10 mouse cellular contexts compared by ENCODE assay signal in the genomic region with DNA sequence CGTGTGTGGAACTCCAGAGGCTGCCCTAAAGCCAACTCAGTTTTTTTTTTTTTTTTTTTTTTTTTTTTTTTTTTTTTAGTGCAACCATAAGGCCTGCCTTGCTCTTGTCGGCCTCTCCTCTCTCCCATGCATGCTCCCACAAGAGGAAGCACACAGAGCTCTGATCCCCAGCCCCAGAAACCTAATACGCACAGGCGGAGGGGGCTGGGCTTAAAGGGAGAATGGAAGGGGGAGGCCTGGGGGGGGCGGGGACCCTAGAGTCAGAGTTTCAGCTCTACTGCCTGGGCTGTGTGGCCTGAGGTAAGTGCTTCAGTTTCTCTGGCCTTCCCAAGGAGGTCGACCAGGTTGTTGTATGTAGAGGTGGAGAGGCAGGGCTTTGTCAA. TPM values are rescaled to one million over a fixed set of nuclear protein-coding genes. Genes with fewer than 3 reads are reported as not detected.
DNase-seq lines count a peak whose midpoint lies in the region; ATAC-seq and TF ChIP-seq lines count a peak whose summit lies in the region.
"Had no signal": no experiment of that assay in that cellular context is flagged by ENCODE, and none has a peak within 500 bp of the region (broad histone marks: within the 10 kb centered on the region; RNA-seq: fewer than 3 reads in every experiment).

No protein-coding gene starts in this region.

- peaks cover 31% of the 10 kb centered on the region for H3K36me3 ChIP-seq in forebrain, embryonic 14.5 days (ENCODE audit: control insufficient read depth, insufficient read depth, low read length)
- H3K36me3 ChIP-seq in forebrain, embryonic 11.5 days (ENCODE audit: control insufficient read depth, insufficient read depth, low read length), result no peaks in the 10 kb centered on the region; the same call in 1 of the 2 replicates
- H3K36me3 ChIP-seq in liver, embryonic 16.5 days (ENCODE audit: control insufficient read depth, insufficient read depth), result no peaks in the 10 kb centered on the region
- peaks cover 1% of the 10 kb centered on the region; the same call in 1 of the 2 replicates for H3K36me3 ChIP-seq in embryonic facial prominence, embryonic 12.5 days
- peaks cover 6% of the 10 kb centered on the region for H3K36me3 ChIP-seq in limb, embryonic 14.5 days (ENCODE audit: control insufficient read depth, insufficient read depth, low read length)

- WGBS in forebrain, embryonic 14.5 days, result 44% methylated on average over 6 of the region's 6 CpGs
- 35% methylated on average over 6 of the region's 6 CpGs for WGBS in forebrain, embryonic 11.5 days
- 49% methylated on average over 6 of the region's 6 CpGs for WGBS in liver, embryonic 16.5 days (ENCODE audit: insufficient replicate concordance)
- WGBS in embryonic facial prominence, embryonic 12.5 days, result 11% methylated on average over 6 of the region's 6 CpGs
- WGBS in limb, embryonic 14.5 days, result 29% methylated on average over 6 of the region's 6 CpGs

- no peak for ATAC-seq in forebrain, embryonic 14.5 days
- no peak for ATAC-seq in forebrain, embryonic 11.5 days (replicated peaks; ENCODE audit: low FRiP score)
- peak; percentile 4; the same call in 1 of the 2 replicates for ATAC-seq in liver, embryonic 16.5 days (ENCODE audit: low read depth)
- no peak for ATAC-seq in embryonic facial prominence, embryonic 12.5 days (ENCODE audit: insufficient number of reproducible peaks, insufficient read depth, low FRiP score, low TSS enrichment)
- peak; percentile 43; the same call in 1 of the 2 replicates for ATAC-seq in limb, embryonic 14.5 days (ENCODE audit: low FRiP score, low read depth)

- DNase-seq in forebrain, embryonic 14.5 days (ENCODE audit: low spot score), result no peak
- DNase-seq in forebrain, embryonic 11.5 days (ENCODE audit: low spot score), result no peak
- no peak for DNase-seq in liver
- DNase-seq in limb, embryonic 14.5 days (ENCODE audit: low spot score), result no peak
- no peak for DNase-seq in thymus, postnatal 25 days
- no peak for DNase-seq in ovary, postnatal 10 days (ENCODE audit: low spot score)
- DNase-seq: thymus, adult 2 months had no signal

- no peak overlapping the region for H3K4me3 ChIP-seq in forebrain, embryonic 14.5 days (ENCODE audit: low read depth, low read length)
- H3K4me3 ChIP-seq in forebrain, embryonic 11.5 days (ENCODE audit: low read depth, low read length), result no peak overlapping the region
- H3K4me3 ChIP-seq in liver, embryonic 16.5 days (ENCODE audit: low read depth, low read length), result no peak overlapping the region
- H3K4me3 ChIP-seq in embryonic facial prominence, embryonic 12.5 days, result no peak overlapping the region
- no peak overlapping the region for H3K4me3 ChIP-seq in limb, embryonic 14.5 days (replicated peaks; ENCODE audit: low read length)

- TF ChIP-seq POLR2A in limb, embryonic 14.5 days (IDR thresholded peaks at IDR 0.05; ENCODE audit: borderline replicate concordance, extremely low read depth, insufficient read depth, insufficient read length), result no peak

- 0 out of 2 replicates have a peak overlapping the region, but pooled peaks have one; percentile 29 for H3K9ac ChIP-seq in forebrain, embryonic 14.5 days (ENCODE audit: low read length)
- no peak overlapping the region; the same call in 1 of the 2 replicates for H3K9ac ChIP-seq in forebrain, embryonic 11.5 days (ENCODE audit: low read length)
- H3K9ac ChIP-seq in liver, embryonic 16.5 days (ENCODE audit: low read depth, low read length), result no peak overlapping the region
- H3K9ac ChIP-seq in embryonic facial prominence, embryonic 12.5 days, result no peak overlapping the region
- H3K9ac ChIP-seq in limb, embryonic 14.5 days (ENCODE audit: low read depth, low read length, severe bottlenecking), result no peak overlapping the region
- H3K9ac ChIP-seq: liver, embryonic 14.5 days had no signal

- H3K27me3 ChIP-seq in forebrain, embryonic 14.5 days (replicated peaks; ENCODE audit: control insufficient read depth, insufficient read depth, low read length), result no peaks in the 10 kb centered on the region
- H3K27me3 ChIP-seq in forebrain, embryonic 11.5 days (ENCODE audit: control insufficient read depth, insufficient read depth, low read length), result no peaks in the 10 kb centered on the region
- peaks cover 11% of the 10 kb centered on the region for H3K27me3 ChIP-seq in liver, embryonic 16.5 days (ENCODE audit: control insufficient read depth, insufficient read depth, low read depth, low read length)
- H3K27me3 ChIP-seq in embryonic facial prominence, embryonic 12.5 days, result no peaks in the 10 kb centered on the region
- H3K27me3 ChIP-seq in limb, embryonic 14.5 days (ENCODE audit: control insufficient read depth, insufficient read depth, low read length), result peaks cover 4% of the 10 kb centered on the region; the same call in 1 of the 2 replicates

- peaks cover 69% of the 10 kb centered on the region for H3K4me1 ChIP-seq in forebrain, embryonic 14.5 days (ENCODE audit: control insufficient read depth, insufficient read depth, low read length)
- peaks cover 49% of the 10 kb centered on the region for H3K4me1 ChIP-seq in forebrain, embryonic 11.5 days (replicated peaks; ENCODE audit: control insufficient read depth, insufficient read depth, low read length)
- no peaks in the 10 kb centered on the region for H3K4me1 ChIP-seq in liver, embryonic 16.5 days (ENCODE audit: control insufficient read depth, low read depth, low read length)
- peaks cover 70% of the 10 kb centered on the region for H3K4me1 ChIP-seq in embryonic facial prominence, embryonic 12.5 days
- peaks cover 62% of the 10 kb centered on the region for H3K4me1 ChIP-seq in limb, embryonic 14.5 days (ENCODE audit: control insufficient read depth, insufficient read depth, low read length)

- no peaks in the 10 kb centered on the region for H3K9me3 ChIP-seq in forebrain, embryonic 14.5 days (replicated peaks; ENCODE audit: control insufficient read depth, low read length)
- H3K9me3 ChIP-seq in forebrain, embryonic 11.5 days (ENCODE audit: control insufficient read depth, low read length), result no peaks in the 10 kb centered on the region
- no peaks in the 10 kb centered on the region for H3K9me3 ChIP-seq in liver, embryonic 16.5 days (replicated peaks; ENCODE audit: control insufficient read depth, low read length)
- no peaks in the 10 kb centered on the region for H3K9me3 ChIP-seq in embryonic facial prominence, embryonic 12.5 days
- no peaks in the 10 kb centered on the region for H3K9me3 ChIP-seq in limb, embryonic 14.5 days (ENCODE audit: control insufficient read depth, low read length)

- H3K27ac ChIP-seq in forebrain, embryonic 14.5 days (ENCODE audit: low read depth, low read length), result no peak overlapping the region
- no peak overlapping the region for H3K27ac ChIP-seq in forebrain, embryonic 11.5 days (ENCODE audit: low read depth, low read length)
- no peak overlapping the region for H3K27ac ChIP-seq in liver, embryonic 16.5 days (ENCODE audit: low read length)
- H3K27ac ChIP-seq in embryonic facial prominence, embryonic 12.5 days, result peak overlapping the region; percentile 67; the same call in 1 of the 2 replicates
- no peak overlapping the region for H3K27ac ChIP-seq in limb, embryonic 14.5 days (replicated peaks; ENCODE audit: low read depth, low read length)
- H3K27ac ChIP-seq: liver, embryonic 14.5 days had no signal

- H3K4me2 ChIP-seq in forebrain, embryonic 14.5 days (ENCODE audit: low read length), result peak overlapping the region; percentile 25
- no peak overlapping the region for H3K4me2 ChIP-seq in forebrain, embryonic 11.5 days (ENCODE audit: low read depth, low read length, severe bottlenecking)
- H3K4me2 ChIP-seq in liver, embryonic 16.5 days (ENCODE audit: low read depth, low read length), result no peak overlapping the region
- no peak overlapping the region for H3K4me2 ChIP-seq in embryonic facial prominence, embryonic 12.5 days (replicated peaks)
- 0 out of 2 replicates have a peak overlapping the region, but pooled peaks have one; percentile 10 for H3K4me2 ChIP-seq in limb, embryonic 14.5 days (replicated peaks; ENCODE audit: low read depth, low read length, severe bottlenecking)

RNA-seq across cellular contexts. Expression of a gene that starts 6.0 kb away (rescaled TPM):
- polyA plus RNA-seq in forebrain, embryonic 14.5 days (2014; fragmentation: Nextera tagmentation; extraction: Ambion mirVana), result 11.5 and 12.3 TPM in 2 replicates
- polyA plus RNA-seq in forebrain, embryonic 11.5 days (2014; fragmentation: Nextera tagmentation; extraction: Ambion mirVana), result 6.4 and 7.1 TPM in 2 replicates
- polyA plus RNA-seq in liver, embryonic 16.5 days (2015; fragmentation: Nextera tagmentation; extraction: Ambion mirVana), result 0.21 and 0.27 TPM in 2 replicates
- polyA plus RNA-seq in embryonic facial prominence, embryonic 12.5 days (2016; fragmentation: Nextera tagmentation; extraction: Ambion mirVana), result 5.0 and 5.6 TPM in 2 replicates
- polyA plus RNA-seq in limb, embryonic 14.5 days (2012; rRNA removed), result 21.6 and 29.1 TPM in 2 replicates
- polyA plus RNA-seq in limb, embryonic 14.5 days (2014; fragmentation: Nextera tagmentation; extraction: Ambion mirVana), result 6.2 and 7.0 TPM in 2 replicates

RNA-seq across cellular contexts. Expression of a gene that starts 45.5 kb away (rescaled TPM):
- 0.17 and 0.46 TPM in 2 replicates for polyA plus RNA-seq in forebrain, embryonic 14.5 days (2014; fragmentation: Nextera tagmentation; extraction: Ambion mirVana)
- 0.29 and 1.1 TPM in 2 replicates for polyA plus RNA-seq in forebrain, embryonic 11.5 days (2014; fragmentation: Nextera tagmentation; extraction: Ambion mirVana)
- 0.28 and 0.30 TPM in 2 replicates for polyA plus RNA-seq in liver, embryonic 16.5 days (2015; fragmentation: Nextera tagmentation; extraction: Ambion mirVana)
- 1.3 and 1.5 TPM in 2 replicates for polyA plus RNA-seq in embryonic facial prominence, embryonic 12.5 days (2016; fragmentation: Nextera tagmentation; extraction: Ambion mirVana)
- polyA plus RNA-seq in limb, embryonic 14.5 days (2012; rRNA removed), result 4.7 and 6.1 TPM in 2 replicates
- polyA plus RNA-seq in limb, embryonic 14.5 days (2014; fragmentation: Nextera tagmentation; extraction: Ambion mirVana), result 2.1 and 2.5 TPM in 2 replicates

Comparison
In these comparisons a context has a peak if more than half of its experiments do, and no peak if none do; other contexts are left out.
1. H3K4me2 ChIP-seq: peak in forebrain, embryonic 14.5 days (single experiment) and limb, embryonic 14.5 days (single experiment); none in forebrain, embryonic 11.5 days (single experiment), liver, embryonic 16.5 days (single experiment) and embryonic facial prominence, embryonic 12.5 days (single experiment).
2. ATAC-seq: peak in liver, embryonic 16.5 days (single experiment) and limb, embryonic 14.5 days (single experiment); none in forebrain, embryonic 14.5 days (single experiment), forebrain, embryonic 11.5 days (single experiment) and embryonic facial prominence, embryonic 12.5 days (single experiment).